Mouse (Mus musculus) ovary, postnatal 10 days (tissue): ENCODE data around the gene Gm37419.

Source experiments
- DNase-seq: peaks from one replicate; pipeline ENCODE4 v3.0.0; 2022; ENCODE audit warnings: low spot score

Gm37419 gene

GRCm38 (mm10) chr16:23979446-23979845 lies 8.8 kb upstream of the Gm37419 start:
- no peak for DNase-seq

- no peak for DNase-seq
Measured at GRCm38 (mm10) chr16:23980201-23980870, 7.9 kb upstream of the Gm37419 start.

GRCm38 (mm10) chr16:23980991-23981720 lies 7.1 kb upstream of the Gm37419 start:
- DNase-seq: no peak

GRCm38 (mm10) chr16:23981925-23982851 lies 6.1 kb upstream of the Gm37419 start:
- DNase-seq: no peak

GRCm38 (mm10) chr16:23982891-23983588 lies 5.2 kb upstream of the Gm37419 start:
- DNase-seq: peak; percentile 53

- peak; percentile 76 for DNase-seq
Measured at GRCm38 (mm10) chr16:23984183-23984582, 4.1 kb upstream of the Gm37419 start.

GRCm38 (mm10) chr16:23984760-23985466 lies 3.4 kb upstream of the Gm37419 start:
- no peak for DNase-seq

- DNase-seq: no peak
Measured at GRCm38 (mm10) chr16:23985467-23985861, 2.8 kb upstream of the Gm37419 start.

- no peak for DNase-seq
Measured at GRCm38 (mm10) chr16:23986176-23986575, 2.1 kb upstream of the Gm37419 start.

- no peak for DNase-seq
Measured at GRCm38 (mm10) chr16:23986871-23987270, 1.4 kb upstream of the Gm37419 start.

GRCm38 (mm10) chr16:23987341-23988156 lies 733 bp upstream of the Gm37419 start:
- peak; percentile 60 for DNase-seq

- no peak for DNase-seq
Measured at GRCm38 (mm10) chr16:23988157-23988465, 171 bp upstream of the Gm37419 start.

- DNase-seq: no peak
Measured at GRCm38 (mm10) chr16:23989209-23990160, 1.2 kb downstream of the Gm37419 start.

GRCm38 (mm10) chr16:23990161-23990970 lies 2.1 kb downstream of the Gm37419 start:
- DNase-seq: no peak

- peak; percentile 72 for DNase-seq
Measured at GRCm38 (mm10) chr16:23991170-23991569, 2.9 kb downstream of the Gm37419 start.

GRCm38 (mm10) chr16:23991846-23992580 lies 3.7 kb downstream of the Gm37419 start:
- no peak for DNase-seq
